Mouse (Mus musculus) cerebellum, postnatal 14 days (tissue): Measurements from ENCODE around the gene Olfr788.

Source experiments
- DNase-seq, 2 experiments: peaks; one replicate each; pipeline ENCODE4 v3.0.0; 2021; ENCODE audit warnings: mixed read lengths in 2 of 2

The Olfr788 gene

GRCm38 (mm10) chr10:129470698-129471097 lies at the start of gene Olfr788:
Olfr788 (plus strand) TSS chr10:129470998.
- DNase-seq, result no peak

- DNase-seq, result no peak
These were observed 43.8 kb upstream of the Olfr788 start, which contains the start of gene Olfr786 for GRCm38 (mm10) chr10:129427006-129427405. Olfr786 (plus strand) TSS chr10:129427306.

- no peak for DNase-seq
These were observed 9.2 kb upstream of the Olfr788 start, which contains the start of gene Olfr787 for GRCm38 (mm10) chr10:129461562-129461961. Olfr787 (plus strand) TSS chr10:129461862.

- no peak for DNase-seq
These were observed 2.5 kb downstream of the Olfr788 start for GRCm38 (mm10) chr10:129473256-129473655.

GRCm38 (mm10) chr10:129473723-129474122 lies 2.9 kb downstream of the Olfr788 start:
- DNase-seq, result no peak

GRCm38 (mm10) chr10:129484452-129484851 lies 13.7 kb downstream of the Olfr788 start, which contains the start of gene Olfr789:
Olfr789 (plus strand) TSS chr10:129484752.
- DNase-seq, result no peak

- no peak for DNase-seq
These were observed 19.3 kb downstream of the Olfr788 start for GRCm38 (mm10) chr10:129490101-129490500.

- no peak for DNase-seq
These were observed 27.4 kb downstream of the Olfr788 start, which contains the start of gene Olfr790 for GRCm38 (mm10) chr10:129498192-129498591. Olfr790 (plus strand) TSS chr10:129498492.

GRCm38 (mm10) chr10:129521492-129521891 lies 50.7 kb downstream of the Olfr788 start, which contains the start of gene Olfr791:
Olfr791 (plus strand) TSS chr10:129521792.
- no peak for DNase-seq
